In genomic region chr13:15498338-15498737, GRCm38 (mm10) we compare ENCODE assay signal across 19 mouse cellular contexts. TPM values are rescaled to one million over a fixed set of nuclear protein-coding genes. Genes with fewer than 3 reads are reported as not detected.
DNase-seq lines count a peak whose midpoint lies in the region; ATAC-seq lines count a peak whose summit lies in the region.
"Had no signal": no experiment of that assay in that cellular context is flagged by ENCODE, and none has a peak within 500 bp of the region (broad histone marks: within the 10 kb centered on the region; RNA-seq: fewer than 3 reads in every experiment).

No protein-coding gene starts in this region.

- peaks cover 5% of the 10 kb centered on the region; the same call in 1 of the 2 replicates for H3K4me1 ChIP-seq in embryonic facial prominence, embryonic 14.5 days (ENCODE audit: control insufficient read depth, insufficient read depth, low read length)
- peaks cover 23% of the 10 kb centered on the region for H3K4me1 ChIP-seq in embryonic facial prominence, embryonic 10.5 days
- peaks cover 11% of the 10 kb centered on the region; the same call in 1 of the 2 replicates for H3K4me1 ChIP-seq in megakaryocyte, embryonic 14.5 days
- no peaks in the 10 kb centered on the region for H3K4me1 ChIP-seq in intestine, embryonic 15.5 days (replicated peaks)
- peaks cover 23% of the 10 kb centered on the region for H3K4me1 ChIP-seq in forebrain, embryonic 12.5 days
- H3K4me1 ChIP-seq: embryonic facial prominence, embryonic 15.5 days; heart, embryonic 12.5 days had no signal

- DNase-seq in embryonic facial prominence, embryonic 14.5 days (ENCODE audit: low spot score) = peak; percentile 30
- no peak for DNase-seq in embryonic facial prominence, embryonic 10.5 days (ENCODE audit: low spot score)
- DNase-seq: adrenal gland, postnatal 10 days; cerebellum, adult 11 months; cerebellum, adult 9-10 months; cerebellum, postnatal 36 days; gastrocnemius, postnatal 10 days had no signal

- H3K4me3 ChIP-seq in embryonic facial prominence, embryonic 14.5 days (ENCODE audit: low read depth, low read length) = no peak overlapping the region
- no peak overlapping the region for H3K4me3 ChIP-seq in embryonic facial prominence, embryonic 10.5 days
- peak overlapping the region; percentile 71 for H3K4me3 ChIP-seq in megakaryocyte, embryonic 14.5 days (replicated peaks)
- no peak overlapping the region for H3K4me3 ChIP-seq in intestine, embryonic 15.5 days (replicated peaks)
- H3K4me3 ChIP-seq in forebrain, embryonic 12.5 days (replicated peaks) = no peak overlapping the region
- H3K4me3 ChIP-seq: embryonic facial prominence, embryonic 15.5 days; heart, embryonic 12.5 days; hindbrain, embryonic 10.5 days had no signal

- no peaks in the 10 kb centered on the region for H3K27me3 ChIP-seq in embryonic facial prominence, embryonic 14.5 days (replicated peaks; ENCODE audit: control insufficient read depth, insufficient read depth, low read length)
- H3K27me3 ChIP-seq in embryonic facial prominence, embryonic 10.5 days (replicated peaks; ENCODE audit: low read depth, poor library complexity, severe bottlenecking) = no peaks in the 10 kb centered on the region
- no peaks in the 10 kb centered on the region for H3K27me3 ChIP-seq in megakaryocyte, embryonic 14.5 days (replicated peaks)
- H3K27me3 ChIP-seq in intestine, embryonic 15.5 days (replicated peaks) = no peaks in the 10 kb centered on the region
- H3K27me3 ChIP-seq in forebrain, embryonic 12.5 days = no peaks in the 10 kb centered on the region
- H3K27me3 ChIP-seq: embryonic facial prominence, embryonic 15.5 days; heart, embryonic 12.5 days had no signal

- ATAC-seq in embryonic facial prominence, embryonic 14.5 days (ENCODE audit: low read depth) = no peak
- no peak for ATAC-seq in megakaryocyte, adult 5-6 weeks (ENCODE audit: poor library complexity, severe bottlenecking)
- ATAC-seq in megakaryocyte-erythroid progenitor cell, adult 5-6 weeks (replicated peaks; ENCODE audit: low FRiP score, low TSS enrichment, poor library complexity, severe bottlenecking) = 0 out of 2 replicates have a peak, but pooled peaks have one; percentile 37
- no peak for ATAC-seq in intestine, embryonic 15.5 days
- ATAC-seq in forebrain, embryonic 12.5 days (ENCODE audit: low FRiP score) = no peak
- ATAC-seq: forebrain, embryonic 16.5 days had no signal

- H3K4me2 ChIP-seq in embryonic facial prominence, embryonic 14.5 days (ENCODE audit: low read depth, low read length) = no peak overlapping the region
- H3K4me2 ChIP-seq in intestine, embryonic 15.5 days (replicated peaks) = no peak overlapping the region
- H3K4me2 ChIP-seq in forebrain, embryonic 12.5 days = no peak overlapping the region
- H3K4me2 ChIP-seq: embryonic facial prominence, embryonic 15.5 days; heart, embryonic 12.5 days; hindbrain, embryonic 14.5 days had no signal

- H3K9me3 ChIP-seq in embryonic facial prominence, embryonic 14.5 days (ENCODE audit: control insufficient read depth, low read length) = no peaks in the 10 kb centered on the region
- no peaks in the 10 kb centered on the region for H3K9me3 ChIP-seq in embryonic facial prominence, embryonic 10.5 days
- H3K9me3 ChIP-seq in megakaryocyte, embryonic 14.5 days = no peaks in the 10 kb centered on the region
- H3K9me3 ChIP-seq in intestine, embryonic 15.5 days = no peaks in the 10 kb centered on the region
- H3K9me3 ChIP-seq in forebrain, embryonic 12.5 days = no peaks in the 10 kb centered on the region
- H3K9me3 ChIP-seq: embryonic facial prominence, embryonic 15.5 days; G1E; heart, embryonic 12.5 days; hindbrain, embryonic 10.5 days had no signal

- H3K9ac ChIP-seq in embryonic facial prominence, embryonic 14.5 days (ENCODE audit: low read depth, low read length) = no peak overlapping the region
- no peak overlapping the region for H3K9ac ChIP-seq in intestine, embryonic 15.5 days
- no peak overlapping the region for H3K9ac ChIP-seq in forebrain, embryonic 12.5 days
- H3K9ac ChIP-seq: embryonic facial prominence, embryonic 15.5 days; heart, embryonic 12.5 days; hindbrain, embryonic 14.5 days had no signal

- H3K27ac ChIP-seq in embryonic facial prominence, embryonic 14.5 days (replicated peaks; ENCODE audit: low read depth, low read length) = no peak overlapping the region
- no peak overlapping the region for H3K27ac ChIP-seq in embryonic facial prominence, embryonic 10.5 days (replicated peaks)
- no peak overlapping the region for H3K27ac ChIP-seq in intestine, embryonic 15.5 days
- H3K27ac ChIP-seq in forebrain, embryonic 12.5 days = no peak overlapping the region
- H3K27ac ChIP-seq: embryonic facial prominence, embryonic 15.5 days; hindbrain, embryonic 10.5 days; hindbrain, embryonic 14.5 days had no signal

- H3K36me3 ChIP-seq in embryonic facial prominence, embryonic 14.5 days (ENCODE audit: control insufficient read depth, insufficient read depth, low read length) = no peaks in the 10 kb centered on the region
- H3K36me3 ChIP-seq in embryonic facial prominence, embryonic 10.5 days (replicated peaks) = peaks cover 26% of the 10 kb centered on the region
- H3K36me3 ChIP-seq in megakaryocyte, embryonic 14.5 days (replicated peaks; ENCODE audit: low read length) = no peaks in the 10 kb centered on the region
- no peaks in the 10 kb centered on the region for H3K36me3 ChIP-seq in intestine, embryonic 15.5 days
- H3K36me3 ChIP-seq in forebrain, embryonic 12.5 days (replicated peaks) = 0 out of 2 replicates have a peak, but pooled peaks cover 8% of the 10 kb centered on the region
- H3K36me3 ChIP-seq: embryonic facial prominence, embryonic 15.5 days; G1E; heart, embryonic 12.5 days had no signal

- WGBS in embryonic facial prominence, embryonic 14.5 days = 50% methylated on average over 4 of the region's 4 CpGs
- 72% methylated on average over 4 of the region's 4 CpGs for WGBS in embryonic facial prominence, embryonic 10.5 days
- WGBS in intestine, embryonic 15.5 days = 63% methylated on average over 4 of the region's 4 CpGs
- 78% methylated on average over 4 of the region's 4 CpGs for WGBS in forebrain, embryonic 12.5 days

RNA-seq across cellular contexts. Expression of gene Gli3, which starts 35.3 kb away (rescaled TPM):
- 20.5 and 22.2 TPM in 2 replicates for polyA plus RNA-seq in embryonic facial prominence, embryonic 14.5 days (2014; fragmentation: Nextera tagmentation; extraction: Ambion mirVana)
- 33.9 and 35.4 TPM in 2 replicates for polyA plus RNA-seq in embryonic facial prominence, embryonic 10.5 days (2016; fragmentation: Nextera tagmentation; extraction: Ambion mirVana)
- not detected in 2 replicates for polyA plus RNA-seq in megakaryocyte, embryonic 14.5 days (2012; ENCODE audit: insufficient read depth, low replicate concordance)
- not detected in 2 replicates for total RNA-seq in megakaryocyte, adult 5-6 weeks (2015)
- total RNA-seq in megakaryocyte, adult 5-6 weeks (2017) = not detected in 2 replicates
- total RNA-seq in megakaryocyte-erythroid progenitor cell, adult 5-6 weeks (2014; fragmentation: Nextera tagmentation) = not detected in 2 replicates
- not detected in 2 replicates for total RNA-seq in megakaryocyte-erythroid progenitor cell, adult 5-6 weeks (2017)
- polyA plus RNA-seq in intestine, embryonic 15.5 days (2015; fragmentation: Nextera tagmentation; extraction: Ambion mirVana) = 13.4 and 14.0 TPM in 2 replicates
- polyA plus RNA-seq in forebrain, embryonic 12.5 days (2016; fragmentation: Nextera tagmentation; extraction: Ambion mirVana) = 47.2 and 48.2 TPM in 2 replicates
- total RNA-seq: granulocyte monocyte progenitor cell, adult 5-6 weeks had no signal
- polyA plus RNA-seq: G1E had no signal

Comparison
In these comparisons a context has a peak if more than half of its experiments do, and no peak if none do; other contexts are left out.
1. RNA of gene Gli3, which starts 35.3 kb away (polyA plus RNA-seq): 47.2 to 48.2 TPM in forebrain, embryonic 12.5 days, 33.9 to 35.4 TPM in embryonic facial prominence, embryonic 10.5 days, 20.5 to 22.2 TPM in embryonic facial prominence, embryonic 14.5 days and 13.4 to 14.0 TPM in intestine, embryonic 15.5 days; not detected in megakaryocyte, embryonic 14.5 days; every median in the first group is over 10 times any median in the second.